ENCODE assay signal across 12 mouse cellular contexts in the genomic region with DNA sequence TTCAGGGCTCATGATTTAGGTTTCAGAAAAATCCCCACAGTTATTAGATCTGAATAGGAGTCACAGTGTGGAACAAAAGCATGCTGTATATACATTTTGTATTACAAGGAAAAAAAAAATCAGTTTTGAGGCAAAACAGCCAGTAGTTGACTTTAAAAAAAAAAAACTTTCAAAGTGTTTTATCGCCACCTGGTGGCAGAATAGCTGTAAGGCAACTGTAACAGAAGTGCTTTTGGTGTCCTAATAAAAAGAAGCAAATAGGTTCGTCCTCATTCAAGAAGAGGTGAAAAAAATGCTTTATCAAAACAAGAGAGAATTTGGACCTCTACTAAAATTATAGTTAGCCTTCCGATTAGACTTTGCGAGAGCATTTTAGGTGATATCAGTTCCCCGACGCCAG. TPM values are rescaled to one million over a fixed set of nuclear protein-coding genes. Genes with fewer than 3 reads are reported as not detected.
DNase-seq lines count a peak whose midpoint lies in the region.
"Not testable (repeated sequence)": the region's sequence is repeated elsewhere in the genome, so short reads cannot be mapped to it uniquely, and the experiment has no call there.
"Had no signal": no experiment of that assay in that cellular context is flagged by ENCODE, and none has a peak within 500 bp of the region (broad histone marks: within the 10 kb centered on the region; RNA-seq: fewer than 3 reads in every experiment).

No protein-coding gene starts in this region.

- DNase-seq in A20 (ENCODE audit: low read depth, low spot score), result peak; percentile 22
- DNase-seq in Muller cell, postnatal 12 days (ENCODE audit: inconsistent ontology term), result peak; percentile 8
- peak; percentile 14 to 24 for DNase-seq in cerebellum, postnatal 10 days
- peak; percentile 48 for DNase-seq in forelimb bud, embryonic 11.5 days (ENCODE audit: low read depth, low spot score)
- peak; percentile 45 for DNase-seq in induced T-regulatory cell, adult 2 months (ENCODE audit: low read depth)
- peak; percentile 18 to 24 for DNase-seq in left cerebral cortex, postnatal 14 days (ENCODE audit: low spot score in 2 of 2)
- DNase-seq in lung, postnatal 36 days, result peak; percentile 9
- peak; percentile 19 for DNase-seq in retina, postnatal 7 days (ENCODE audit: low read depth, low spot score)

- intact Hi-C loops in left cerebral cortex, postnatal 14 days (cut with DNase I), result not testable (repeated sequence)

RNA-seq across cellular contexts. Expression of a gene that starts 11.2 kb away (rescaled TPM):
- not detected for total RNA-seq in left cerebral cortex, postnatal 14 days (2021)
- total RNA-seq: adrenal gland, postnatal 36 days; gastrocnemius, postnatal 36 days; layer of hippocampus, adult 8-10 months; left cerebral cortex, postnatal 10 days had no signal

RNA-seq across cellular contexts. Expression of a gene that starts 30.6 kb away (rescaled TPM):
- total RNA-seq in left cerebral cortex, postnatal 14 days (2021), result not detected
- total RNA-seq: adrenal gland, postnatal 36 days; gastrocnemius, postnatal 36 days; layer of hippocampus, adult 8-10 months; left cerebral cortex, postnatal 10 days had no signal

RNA-seq across cellular contexts. Expression of a gene that starts 59.3 kb away (rescaled TPM):
- not detected for total RNA-seq in left cerebral cortex, postnatal 14 days (2021)
- total RNA-seq: adrenal gland, postnatal 36 days; gastrocnemius, postnatal 36 days; layer of hippocampus, adult 8-10 months; left cerebral cortex, postnatal 10 days had no signal

Comparison
In these comparisons a context has a peak if more than half of its experiments do, and no peak if none do; other contexts are left out.
1. Peak in every context shown above with its lines: DNase-seq.